Mouse (Mus musculus) ES-Bruce4 (cell line): ENCODE data around the gene A3galt2.

Experiments
- CTCF ChIP-seq: IDR thresholded peaks from one replicate; pipeline ENCODE4 v1.8.1; 2011; ENCODE audit warnings: low read depth, low read length
- POLR2A ChIP-seq: IDR thresholded peaks from one replicate; pipeline ENCODE4 v1.8.1; 2011; ENCODE audit warnings: low read length; ENCODE audit not compliant: insufficient read depth

- TF ChIP-seq CTCF: no peak
- TF ChIP-seq POLR2A: no peak
Observed at GRCm38 (mm10) chr4:128759214-128759613, 4.0 kb downstream of the A3galt2 start.
